Mouse (Mus musculus) stomach, embryonic 16.5 days (tissue): ENCODE measurements around the gene Pkmyt1. TPM values are rescaled to one million over a fixed set of nuclear protein-coding genes. Genes with fewer than 3 reads are reported as not detected.

Experiments used
- ATAC-seq: fragments of 200-750 bp; cut with Nextera tagmentation; 2 replicates; pipeline ENCODE4 v1.8.0; 2017; ENCODE audit warnings: moderate number of reproducible peaks, moderate TSS enrichment; ENCODE audit not compliant: insufficient read depth, low FRiP score
- H3K27ac ChIP-seq: fragments of 300-500 bp; sonication (generic); 2 replicates; pipeline ENCODE4 v1.5.1; 2014; ENCODE audit warnings: low read length
- H3K27me3 ChIP-seq: fragments of 300-500 bp; sonication (generic); 2 replicates; pipeline ENCODE4 v1.6.1; 2014; ENCODE audit warnings: low read length, control low read depth, mixed read lengths; ENCODE audit not compliant: control insufficient read depth, insufficient read depth
- H3K36me3 ChIP-seq: fragments of 300-500 bp; sonication (generic); 2 replicates; pipeline ENCODE4 v1.6.1; 2014; ENCODE audit warnings: low read length; ENCODE audit not compliant: control insufficient read depth, insufficient read depth
- H3K4me1 ChIP-seq: fragments of 300-500 bp; sonication (generic); 2 replicates; pipeline ENCODE4 v1.6.1; 2014; ENCODE audit warnings: low read length, control low read depth, mixed read lengths; ENCODE audit not compliant: control insufficient read depth, insufficient read depth
- H3K4me2 ChIP-seq: fragments of 300-500 bp; sonication (generic); 2 replicates; pipeline ENCODE4 v1.6.1; 2014; ENCODE audit warnings: low read depth, low read length, mixed read lengths
- H3K4me3 ChIP-seq: fragments of 300-500 bp; sonication (generic); replicated peaks from 2 replicates; pipeline ENCODE4 v1.5.1; 2014; ENCODE audit warnings: mild to moderate bottlenecking, low read length
- H3K9ac ChIP-seq: fragments of 300-500 bp; sonication (generic); 2 replicates; pipeline ENCODE4 v1.6.1; 2014; ENCODE audit warnings: low read length
- H3K9me3 ChIP-seq: fragments of 300-500 bp; sonication (generic); replicated peaks from 2 replicates; pipeline ENCODE4 v1.6.1; 2016; ENCODE audit warnings: low read length, control low read depth; ENCODE audit not compliant: control insufficient read depth
- WGBS: fragments of 180-500 bp; shearing (Covaris S2); extraction: QIAGEN DNeasy Blood & Tissue Kit; methylation state at CpG from one replicate; pipeline ENCODE4 v1.1.7; 2014; 5-methylcytosine and 5-hydroxymethylcytosine counted together
- polyA plus RNA-seq: library from polyadenylated mRNA; unstranded; fragments of >200 nt; fragmentation: Nextera tagmentation; extraction: Ambion mirVana; gene quantifications from 2 replicates; pipeline ENCODE4 v1.2.1, GENCODE M21; 2015

Gene Pkmyt1
- polyA plus RNA-seq, 1 experiment from 2014 or later, result 40.9 TPM

DNA sequence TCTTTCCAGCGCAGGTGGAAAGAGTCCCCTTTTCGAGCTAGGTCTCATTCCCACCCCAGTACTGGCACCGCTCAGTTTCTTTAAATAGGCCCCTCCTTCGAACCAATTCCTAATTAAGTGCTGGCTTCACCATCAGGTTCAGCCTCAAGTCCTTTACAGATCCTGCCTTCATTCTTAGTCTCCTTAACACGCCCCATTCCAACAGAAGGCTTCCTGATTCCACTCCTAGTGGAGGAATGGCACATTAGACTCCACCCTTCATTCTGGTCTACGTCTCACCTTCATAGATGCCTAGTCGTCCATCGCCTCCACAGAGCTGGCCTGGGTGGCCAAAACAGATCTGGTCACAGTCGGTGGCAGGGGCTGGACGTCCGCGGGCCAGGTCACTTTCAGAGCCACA is 16.8 kb downstream of the Pkmyt1 start:
- Histone ChIP-seq H3K9me3 (no peaks in the 10 kb centered on the region), H3K4me2 (no peak overlapping the region), H3K9ac (no peak overlapping the region), H3K27me3 (peaks cover 61% of the 10 kb centered on the region), H3K4me1 (peaks cover 36% of the 10 kb centered on the region), H3K4me3 (no peak overlapping the region), H3K27ac (no peak overlapping the region), H3K36me3 (no peaks in the 10 kb centered on the region)
- WGBS, result 68% methylated on average over 12 of the region's 12 CpGs
- no peak for ATAC-seq

DNA sequence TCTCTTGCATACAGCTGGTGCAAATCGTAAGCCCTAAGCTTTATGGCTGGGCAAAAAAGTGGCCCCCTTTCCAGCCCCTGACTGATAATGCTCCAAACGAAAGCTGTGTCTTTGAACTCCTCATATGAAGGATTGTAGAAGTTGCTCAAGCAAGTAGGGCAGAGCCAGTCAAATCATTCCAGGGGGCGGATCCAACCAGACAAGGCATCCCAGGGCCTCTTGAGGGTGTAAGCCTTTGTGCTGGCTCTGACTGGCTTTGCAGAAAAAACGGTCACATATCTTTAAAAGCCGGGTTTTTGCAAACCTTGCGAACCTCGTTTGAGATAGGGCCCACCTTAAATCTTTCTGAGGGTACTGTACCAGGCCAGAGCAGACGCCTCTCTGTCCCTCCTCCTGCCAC is 17.9 kb downstream of the Pkmyt1 start:
- Histone ChIP-seq H3K27me3 (peaks cover 64% of the 10 kb centered on the region), H3K4me1 (peaks cover 37% of the 10 kb centered on the region), H3K9me3 (no peaks in the 10 kb centered on the region), H3K36me3 (no peaks in the 10 kb centered on the region), H3K4me3 (no peak overlapping the region), H3K4me2 (no peak overlapping the region), H3K27ac (no peak overlapping the region), H3K9ac (no peak overlapping the region)
- WGBS, result 29% methylated on average over 8 of the region's 8 CpGs
- no peak for ATAC-seq

DNA sequence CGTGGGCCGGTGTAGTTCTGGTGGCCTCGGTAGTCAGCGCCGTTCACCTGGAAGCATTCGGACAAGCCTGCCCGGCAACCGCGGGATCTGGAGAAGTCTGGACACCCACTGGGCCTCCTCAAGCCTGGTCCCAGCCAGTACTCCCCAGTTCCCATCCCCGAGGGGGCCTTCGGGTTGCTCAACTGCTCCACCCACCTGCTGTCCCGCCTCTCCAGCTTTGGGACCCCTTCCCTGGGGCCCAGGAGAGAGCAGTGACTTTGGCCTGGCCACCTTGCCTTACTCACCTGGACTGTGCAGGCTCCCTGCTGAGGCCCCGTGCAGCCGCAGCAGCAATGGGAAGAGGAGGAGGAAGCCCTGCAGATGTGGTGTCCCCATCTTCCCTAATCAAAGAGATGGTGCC is 18.5 kb downstream of the Pkmyt1 start:
- 0 out of 2 replicates have a peak overlapping the region, but pooled peaks have one; percentile 59 for H3K4me2 ChIP-seq
- H3K9me3 ChIP-seq, result no peaks in the 10 kb centered on the region
- H3K4me3 ChIP-seq, result 0 out of 2 replicates have a peak overlapping the region, but pooled peaks have one; percentile 1
- H3K9ac ChIP-seq, result no peak overlapping the region; the same call in 1 of the 2 replicates
- peaks cover 64% of the 10 kb centered on the region for H3K27me3 ChIP-seq
- H3K27ac ChIP-seq, result no peak overlapping the region
- 5% methylated on average over 14 of the region's 14 CpGs for WGBS
- ATAC-seq, result no peak
- H3K4me1 ChIP-seq, result peaks cover 34% of the 10 kb centered on the region
- no peaks in the 10 kb centered on the region for H3K36me3 ChIP-seq

DNA sequence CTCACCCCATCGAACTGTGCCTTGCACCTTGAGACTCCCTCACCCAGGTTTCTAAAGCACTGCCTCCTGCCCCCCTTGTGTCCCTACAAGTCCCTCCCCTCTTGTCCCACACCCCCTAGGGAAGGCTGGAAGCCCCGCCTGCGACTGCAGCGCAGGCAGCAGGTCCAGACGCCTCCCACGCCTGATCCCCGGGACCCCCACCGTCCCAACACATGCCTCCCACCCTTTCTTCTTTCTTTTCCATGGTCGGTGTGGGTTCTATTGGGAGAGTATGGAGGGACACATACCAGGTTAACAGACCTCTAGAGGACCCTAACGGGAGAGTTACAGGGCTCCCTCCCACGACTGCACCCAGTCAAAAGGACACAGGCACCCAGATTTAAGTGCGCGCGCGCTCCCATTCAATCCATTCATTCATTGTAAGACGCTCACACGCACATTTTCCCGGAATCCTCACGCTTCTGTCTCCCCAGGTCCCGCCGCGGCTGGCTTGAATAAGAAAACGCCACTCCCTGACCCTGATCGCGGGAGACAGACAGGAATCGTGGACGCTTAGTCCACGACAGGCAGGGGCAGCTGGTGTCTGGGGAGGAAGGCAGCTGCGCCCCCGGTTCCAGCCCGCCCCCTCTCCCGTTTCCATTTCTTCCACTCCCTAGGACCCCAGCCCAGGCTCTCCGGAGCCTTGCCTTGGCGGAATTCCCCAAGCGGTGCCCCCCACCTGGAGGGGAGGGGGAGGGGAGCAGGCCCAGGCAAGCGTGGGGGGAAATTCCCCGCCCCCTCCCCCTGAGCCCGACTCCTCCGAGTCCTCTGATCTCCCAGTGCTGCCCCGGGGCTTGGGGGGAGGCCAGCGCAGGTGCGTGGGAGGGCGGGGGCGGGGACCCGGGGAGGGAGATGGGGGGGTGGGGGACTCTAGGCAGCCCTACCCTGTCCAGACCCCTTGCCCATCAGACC is 19.4 kb downstream of the Pkmyt1 start, which contains the start of gene Kremen2:
Gene Kremen2, minus strand, starts transcription at position 533 of the 951 bp plus-strand sequence.
- Histone ChIP-seq H3K4me1 (peaks cover 31% of the 10 kb centered on the region), H3K4me3 (peak within 1 kb of the TSS; percentile 34), H3K36me3 (no peaks in the 10 kb centered on the region), H3K9ac (peak within 1 kb of the TSS; percentile 55), H3K9me3 (no peaks in the 10 kb centered on the region), H3K27me3 (peaks cover 64% of the 10 kb centered on the region), H3K27ac (no peak within 1 kb of the TSS), H3K4me2 (peak within 1 kb of the TSS; percentile 59)
- WGBS, result under 1% methylated on average over 43 of the region's 45 CpGs
- ATAC-seq, result no peak

DNA sequence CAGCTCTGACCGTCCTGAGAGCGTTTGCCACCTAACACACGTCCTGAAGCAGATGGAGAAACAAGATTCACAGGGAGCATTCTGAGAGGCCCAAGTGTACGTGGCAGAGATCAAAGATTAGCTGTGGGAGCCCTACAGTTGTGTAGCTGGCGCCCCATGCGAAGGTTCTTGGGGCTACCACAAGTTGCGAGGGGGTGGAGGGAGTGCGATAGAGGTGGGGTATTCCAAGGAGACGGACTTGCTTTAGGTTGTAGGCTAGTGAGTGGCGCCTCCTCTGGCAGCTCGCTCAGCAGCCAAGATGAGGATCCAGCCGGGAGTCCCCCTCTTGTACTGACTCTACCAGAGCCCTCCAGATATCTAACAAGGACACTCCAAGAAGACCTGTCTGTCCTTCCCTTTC is 20.2 kb downstream of the Pkmyt1 start:
- no peaks in the 10 kb centered on the region for H3K9me3 ChIP-seq
- no peak overlapping the region for H3K4me3 ChIP-seq
- no peaks in the 10 kb centered on the region for H3K36me3 ChIP-seq
- no peak overlapping the region for H3K27ac ChIP-seq
- 0 out of 2 replicates have a peak overlapping the region, but pooled peaks have one; percentile 55 for H3K9ac ChIP-seq
- peaks cover 27% of the 10 kb centered on the region for H3K4me1 ChIP-seq
- H3K27me3 ChIP-seq, result peaks cover 59% of the 10 kb centered on the region
- no peak for ATAC-seq
- WGBS, result 7% methylated on average over 12 of the region's 12 CpGs
- peak overlapping the region; percentile 59 for H3K4me2 ChIP-seq

DNA sequence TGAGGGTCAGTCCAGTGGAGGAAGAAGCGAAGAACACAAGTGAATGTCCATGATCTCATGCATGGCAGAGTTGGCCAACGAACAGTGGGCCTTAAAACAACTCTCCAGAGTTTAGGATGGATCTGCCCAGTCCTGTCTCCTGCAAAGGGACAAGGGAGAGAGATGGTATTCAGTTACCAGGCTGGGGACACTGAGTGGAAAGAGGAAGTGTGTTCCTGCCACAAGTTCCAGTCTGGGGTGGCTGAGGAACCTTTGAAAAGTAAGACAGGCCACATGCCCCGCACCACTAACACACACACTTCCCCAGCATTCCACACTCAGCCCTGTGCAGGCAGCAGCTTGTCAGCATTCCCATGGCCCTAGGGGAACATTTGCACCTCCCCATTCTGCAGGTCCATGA is 20.6 kb downstream of the Pkmyt1 start:
- 79% methylated on average over 3 of the region's 3 CpGs for WGBS
- no peak for ATAC-seq
- Histone ChIP-seq H3K9me3 (no peaks in the 10 kb centered on the region), H3K9ac (no peak overlapping the region), H3K4me3 (no peak overlapping the region), H3K27ac (no peak overlapping the region), H3K27me3 (peaks cover 55% of the 10 kb centered on the region), H3K36me3 (0 out of 2 replicates have a peak, but pooled peaks cover 4% of the 10 kb centered on the region), H3K4me1 (peaks cover 27% of the 10 kb centered on the region), H3K4me2 (no peak overlapping the region)

DNA sequence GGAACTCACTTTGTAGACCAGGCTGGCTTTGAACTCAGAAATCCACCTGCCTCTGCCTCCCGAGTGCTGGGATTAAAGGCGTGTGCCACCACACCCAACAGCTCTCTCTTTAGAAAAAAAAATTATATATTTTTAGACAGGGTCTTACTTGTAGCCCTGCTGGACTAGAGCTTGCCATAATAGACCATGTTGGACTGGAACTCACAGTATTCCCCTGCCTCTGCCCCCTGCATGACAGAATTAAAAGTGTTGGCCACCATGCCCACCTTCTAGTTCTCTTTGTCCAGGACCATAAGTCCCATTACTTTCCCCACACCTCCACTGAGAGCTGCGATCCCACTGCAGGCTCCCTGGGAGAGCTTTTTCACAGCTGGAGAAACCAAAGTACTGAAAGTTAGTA is 21.3 kb downstream of the Pkmyt1 start:
- 76% methylated on average over 3 of the region's 3 CpGs for WGBS
- H3K4me1 ChIP-seq, result peaks cover 22% of the 10 kb centered on the region
- H3K27ac ChIP-seq, result no peak overlapping the region
- peaks cover 48% of the 10 kb centered on the region for H3K27me3 ChIP-seq
- H3K4me3 ChIP-seq, result no peak overlapping the region
- peaks cover 8% of the 10 kb centered on the region; the same call in 1 of the 2 replicates for H3K36me3 ChIP-seq
- no peaks in the 10 kb centered on the region for H3K9me3 ChIP-seq
- no peak overlapping the region for H3K4me2 ChIP-seq
- ATAC-seq, result no peak
- H3K9ac ChIP-seq, result no peak overlapping the region

DNA sequence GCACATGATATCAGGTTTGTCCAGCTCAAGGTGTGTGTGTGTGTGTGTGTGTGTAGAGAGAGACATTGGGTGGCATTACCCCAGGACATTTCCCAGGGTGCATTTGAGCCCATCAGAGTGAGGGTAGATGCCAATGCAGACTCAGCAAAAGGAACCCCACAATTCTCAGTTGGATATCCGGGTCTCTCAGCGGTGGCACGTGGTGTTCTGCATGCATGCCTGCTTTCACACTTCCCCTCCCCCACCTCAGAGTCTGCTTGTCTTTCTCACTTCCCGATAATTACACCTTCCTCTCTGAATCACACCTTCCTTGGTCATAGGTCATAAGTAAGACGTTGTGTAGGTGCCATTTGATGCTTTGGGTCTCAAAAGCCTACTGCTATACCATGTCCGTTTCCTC is 21.9 kb downstream of the Pkmyt1 start:
- H3K27ac ChIP-seq, result no peak overlapping the region
- peaks cover 21% of the 10 kb centered on the region for H3K4me1 ChIP-seq
- H3K4me3 ChIP-seq, result no peak overlapping the region
- H3K36me3 ChIP-seq, result peaks cover 11% of the 10 kb centered on the region; the same call in 1 of the 2 replicates
- no peak overlapping the region for H3K9ac ChIP-seq
- H3K4me2 ChIP-seq, result no peak overlapping the region
- ATAC-seq, result no peak
- no peaks in the 10 kb centered on the region for H3K9me3 ChIP-seq
- 21% methylated on average over 6 of the region's 6 CpGs for WGBS
- peaks cover 42% of the 10 kb centered on the region for H3K27me3 ChIP-seq
